Mouse (Mus musculus) thymus, postnatal 36 days (tissue): ENCODE results near the gene Gm4305.
"Not testable (repeated sequence)": the region's sequence is repeated elsewhere in the genome, so short reads cannot be mapped to it uniquely, and the experiment has no call there.

ENCODE experiments used
- DNase-seq, 2 experiments: peaks; one replicate each; pipeline ENCODE4 v3.0.0; 2022; ENCODE audit warnings: mixed read lengths in 2 of 2

Gm4305 gene

GRCm38 (mm10) chr10:100350793-100351192, at the start of gene Gm4305:
Gene Gm4305, plus strand, starts transcription at chr10:100351093.
- not testable (repeated sequence) for DNase-seq

GRCm38 (mm10) chr10:100335376-100335775, 15.5 kb upstream of the Gm4305 start, which contains the start of gene Gm4301:
Gene Gm4301, plus strand, starts transcription at chr10:100335676.
- not testable (repeated sequence) for DNase-seq

DNA sequence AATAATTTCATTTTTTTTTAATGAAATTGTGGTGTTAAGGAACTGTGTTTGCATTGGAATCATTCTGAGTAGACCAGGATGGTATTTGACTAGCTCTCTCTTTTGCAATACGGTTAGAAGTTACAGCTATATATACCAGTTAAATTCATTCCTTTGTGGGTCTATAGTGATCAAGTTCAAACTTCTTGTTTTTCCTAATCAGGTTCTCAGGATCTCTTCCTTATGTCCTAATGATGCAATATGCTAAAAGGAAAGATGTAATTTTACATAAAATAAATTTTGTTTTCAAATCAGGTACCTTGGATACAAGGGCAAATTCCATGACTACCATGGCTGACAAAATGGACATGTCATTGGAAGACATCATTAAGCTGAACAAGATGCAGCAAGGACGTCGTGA, 10.4 kb upstream of the Gm4305 start, which contains the start of gene Gm4302:
Gene Gm4302, plus strand, starts transcription at position 301 of the 400 bp plus-strand sequence.
- not testable (repeated sequence) for DNase-seq

DNA sequence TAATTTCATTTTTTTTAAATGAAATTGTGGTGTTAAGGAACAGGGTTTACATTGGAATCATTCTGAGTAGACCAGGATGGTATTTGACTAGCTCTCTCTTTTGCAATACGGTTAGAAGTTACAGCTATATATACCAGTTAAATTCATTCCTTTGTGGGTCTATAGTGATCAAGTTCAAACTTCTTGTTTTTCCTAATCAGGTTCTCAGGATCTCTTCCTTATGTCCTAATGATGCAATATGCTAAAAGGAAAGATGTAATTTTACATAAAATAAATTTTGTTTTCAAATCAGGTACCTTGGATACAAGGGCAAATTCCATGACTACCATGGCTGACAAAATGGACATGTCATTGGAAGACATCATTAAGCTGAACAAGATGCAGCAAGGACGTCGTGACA, 5.2 kb upstream of the Gm4305 start, which contains the start of gene Gm4303:
Gene Gm4303, plus strand, starts transcription at position 301 of the 400 bp plus-strand sequence.
- DNase-seq = not testable (repeated sequence)

DNA sequence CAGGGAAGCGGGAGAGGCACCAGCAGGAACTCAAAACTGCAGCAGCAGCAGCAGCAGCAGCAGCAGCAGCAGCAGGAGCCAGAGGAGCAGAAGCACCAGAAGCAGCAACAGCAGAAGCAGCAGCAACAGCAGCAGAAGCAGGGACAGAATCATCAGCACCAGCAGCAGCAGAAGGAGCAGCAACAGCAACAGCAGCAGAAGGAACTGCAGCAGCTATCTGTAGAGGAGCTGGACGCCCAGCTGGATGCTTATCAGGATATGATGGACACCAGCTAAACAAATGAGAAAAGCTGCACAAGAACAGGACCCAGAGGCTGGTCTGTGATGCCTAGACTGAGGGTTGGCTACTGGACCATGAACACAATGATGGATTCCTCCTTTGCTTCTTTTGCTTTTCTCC, 5.9 kb downstream of the Gm4305 start:
- peak; percentile 3 for DNase-seq

- DNase-seq = not testable (repeated sequence)
These were observed 10.1 kb downstream of the Gm4305 start, which contains the start of gene Gm4307 for GRCm38 (mm10) chr10:100361038-100361437. Gene Gm4307, plus strand, starts transcription at chr10:100361338.

- not testable (repeated sequence) for DNase-seq
These were observed 31.6 kb downstream of the Gm4305 start, which contains the start of gene Gm4312 for GRCm38 (mm10) chr10:100382460-100382859. Gene Gm4312, minus strand, starts transcription at chr10:100382560.
